Mouse (Mus musculus) 3134 (cell line): Measurements from ENCODE around the gene Shc3.

Experiments
- DNase-seq: peaks from one replicate; pipeline ENCODE4 v3.0.0-alpha.2; 2011; ENCODE audit warnings: low spot score; ENCODE audit not compliant: insufficient read length; ENCODE audit errors: extremely low read depth

Shc3 gene

GRCm38 (mm10) chr13:51488945-51489344 is 80.3 kb downstream of the Shc3 start:
- no peak for DNase-seq

- no peak for DNase-seq
Observed at GRCm38 (mm10) chr13:51485291-51485690, 83.9 kb downstream of the Shc3 start.

GRCm38 (mm10) chr13:51482786-51483185 is 86.4 kb downstream of the Shc3 start:
- no peak for DNase-seq

DNA sequence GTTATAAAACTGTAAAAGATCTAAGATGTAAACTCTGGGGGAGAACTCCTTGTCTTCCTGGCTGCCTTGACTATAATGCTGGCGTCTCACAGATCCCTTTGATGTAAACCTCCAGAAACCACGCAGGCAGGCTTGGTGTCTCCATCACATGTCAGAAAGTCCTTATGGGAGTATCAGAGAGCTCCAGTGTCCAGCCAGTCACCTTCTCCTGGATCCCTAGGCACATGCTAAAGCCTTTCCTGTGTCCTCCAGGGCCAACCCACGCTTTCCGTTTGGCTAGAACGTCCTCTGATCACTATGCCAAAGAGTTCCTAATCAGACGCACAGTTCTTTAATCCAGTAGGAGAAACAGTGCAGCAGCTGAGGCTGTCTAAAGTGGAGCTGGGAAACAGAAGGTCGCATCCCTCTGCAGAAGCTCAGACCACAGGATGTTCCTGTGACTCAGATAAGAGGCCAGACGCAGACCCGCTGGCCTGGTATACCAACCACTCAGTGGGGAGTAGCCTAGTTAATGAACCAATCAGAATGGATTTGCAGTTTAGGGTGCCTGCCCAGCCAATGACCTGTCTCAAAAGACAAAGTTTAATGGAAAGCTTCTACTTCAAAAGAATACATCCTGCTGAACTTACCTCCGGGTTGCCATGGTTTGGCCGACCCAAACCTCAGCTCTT is 88.7 kb downstream of the Shc3 start:
- DNase-seq, result no peak

DNA sequence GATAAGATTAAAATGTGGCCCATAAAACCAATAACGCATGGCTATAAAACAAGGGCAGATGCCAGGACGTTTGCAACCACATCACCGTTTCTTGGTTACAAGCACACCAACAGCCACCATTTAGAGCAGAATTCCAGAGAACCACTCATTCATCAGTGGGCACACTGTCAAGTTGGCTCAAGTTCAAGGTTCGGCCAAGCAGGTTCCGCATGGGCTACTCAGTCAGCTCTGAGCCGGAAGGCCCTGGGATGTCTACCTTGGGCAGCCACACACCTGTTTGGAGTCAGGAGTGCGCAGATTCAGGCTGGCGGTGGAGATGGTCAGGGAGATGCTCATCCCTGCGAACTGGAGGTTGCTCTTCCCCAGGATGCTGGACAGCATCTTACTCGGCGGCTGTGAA is 89.4 kb downstream of the Shc3 start:
- no peak for DNase-seq

GRCm38 (mm10) chr13:51476991-51477390 is 92.2 kb downstream of the Shc3 start:
- DNase-seq, result no peak

- DNase-seq, result no peak
Observed at GRCm38 (mm10) chr13:51468697-51469250, 100.4 kb downstream of the Shc3 start.

- DNase-seq, result no peak
Observed at GRCm38 (mm10) chr13:51466117-51466841, 102.9 kb downstream of the Shc3 start.

- DNase-seq, result no peak
Observed at GRCm38 (mm10) chr13:51464294-51464693, 104.9 kb downstream of the Shc3 start.

GRCm38 (mm10) chr13:51456190-51456878 is 112.9 kb downstream of the Shc3 start:
- no peak for DNase-seq

GRCm38 (mm10) chr13:51446550-51446949 is 122.7 kb downstream of the Shc3 start:
- no peak for DNase-seq

- no peak for DNase-seq
Observed at GRCm38 (mm10) chr13:51442922-51443321, 126.3 kb downstream of the Shc3 start.

DNA sequence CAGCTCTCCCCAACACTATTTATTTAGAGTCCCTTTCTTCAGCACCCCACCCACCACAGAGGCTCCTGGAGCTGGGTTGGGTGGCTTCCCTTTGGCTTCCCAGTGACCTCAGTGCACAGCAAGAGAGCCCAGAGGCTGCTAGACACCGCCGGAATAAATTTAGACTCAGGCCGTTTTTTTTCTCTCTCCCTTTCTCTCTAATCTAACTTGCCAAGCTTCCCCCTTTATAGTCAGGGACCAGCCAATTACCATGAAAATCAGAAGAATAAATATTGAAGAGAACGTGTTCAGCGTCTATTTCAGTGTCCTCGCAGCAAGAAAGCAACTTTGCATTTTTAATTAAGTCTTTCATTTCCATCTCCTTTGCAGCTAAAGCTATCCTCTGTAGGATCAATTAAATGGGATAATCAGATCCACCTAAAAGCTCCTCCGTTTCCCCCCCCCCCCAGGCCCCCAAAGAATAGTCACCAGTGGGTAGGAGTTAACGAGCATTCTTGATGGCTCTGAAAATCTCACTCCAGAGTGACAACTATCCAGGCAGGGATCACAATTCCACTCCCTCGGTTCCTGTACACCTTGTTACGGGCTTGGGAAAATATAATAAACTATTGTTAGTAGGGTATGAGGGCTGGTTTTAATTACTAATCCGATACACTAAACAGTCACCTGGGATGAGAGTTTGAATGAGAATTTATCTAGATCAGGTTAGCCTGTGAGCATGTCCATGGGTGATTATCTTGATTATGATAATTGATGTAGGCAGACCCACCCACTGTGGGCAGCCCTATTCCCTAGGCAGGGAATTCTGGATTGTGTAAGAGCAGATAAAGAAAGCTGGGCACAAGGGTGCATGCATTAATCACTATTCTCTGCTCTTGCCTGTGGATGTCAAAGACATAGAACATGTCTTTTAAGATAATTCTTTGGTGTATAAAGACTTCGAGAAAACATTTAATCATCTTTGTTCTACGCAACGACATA is 131.8 kb downstream of the Shc3 start:
- DNase-seq, result no peak

GRCm38 (mm10) chr13:51435146-51435545 is 134.1 kb downstream of the Shc3 start:
- no peak for DNase-seq

GRCm38 (mm10) chr13:51434460-51434859 is 134.8 kb downstream of the Shc3 start:
- no peak for DNase-seq

DNA sequence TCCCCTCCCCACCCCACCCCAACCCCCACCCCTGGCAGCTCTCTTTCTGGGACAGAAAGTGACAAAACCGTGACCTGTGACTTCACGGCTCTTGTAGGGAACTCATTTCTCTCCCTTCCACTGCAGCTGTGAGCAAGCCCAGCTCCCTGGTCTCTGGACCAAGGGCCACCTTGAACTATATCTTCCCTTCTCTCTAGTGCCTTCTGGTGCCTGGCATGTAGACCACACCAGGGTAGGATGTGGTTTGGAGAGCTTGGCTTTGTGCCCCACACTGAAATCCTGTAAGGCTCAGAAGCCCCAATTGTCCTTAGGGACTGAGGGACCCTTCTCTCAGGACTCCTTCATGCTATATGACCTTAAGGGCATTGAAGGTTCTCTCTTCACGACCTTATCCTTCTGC is 135.8 kb downstream of the Shc3 start:
- DNase-seq, result no peak

GRCm38 (mm10) chr13:51425662-51426443 is 143.4 kb downstream of the Shc3 start:
- DNase-seq, result no peak

- no peak for DNase-seq
Observed at GRCm38 (mm10) chr13:51424647-51425046, 144.6 kb downstream of the Shc3 start.

- DNase-seq, result no peak
Observed at GRCm38 (mm10) chr13:51423647-51424046, 145.6 kb downstream of the Shc3 start.

DNA sequence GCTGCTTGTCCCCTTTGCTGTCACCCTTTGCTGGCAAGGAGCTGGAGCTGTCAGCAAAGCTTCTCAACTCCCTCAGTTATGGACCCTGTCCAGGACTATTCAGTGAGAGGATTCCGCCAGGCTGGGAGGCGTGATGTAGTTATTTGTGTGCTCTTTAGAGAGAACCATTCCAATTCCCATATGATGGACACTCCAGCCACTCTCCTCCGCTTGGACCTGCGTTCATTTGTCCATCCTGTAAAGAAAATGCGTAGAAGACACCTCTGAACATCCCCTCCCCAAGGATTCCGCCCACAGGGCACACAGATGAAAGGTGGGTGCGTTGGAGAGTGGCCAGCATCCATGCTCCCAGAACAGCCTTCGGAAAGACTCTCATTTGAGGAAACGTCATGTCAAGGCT is 148.4 kb downstream of the Shc3 start:
- DNase-seq, result no peak
